Mouse (Mus musculus): ENCODE results near the gene Lnpep.

The Lnpep gene

DNA sequence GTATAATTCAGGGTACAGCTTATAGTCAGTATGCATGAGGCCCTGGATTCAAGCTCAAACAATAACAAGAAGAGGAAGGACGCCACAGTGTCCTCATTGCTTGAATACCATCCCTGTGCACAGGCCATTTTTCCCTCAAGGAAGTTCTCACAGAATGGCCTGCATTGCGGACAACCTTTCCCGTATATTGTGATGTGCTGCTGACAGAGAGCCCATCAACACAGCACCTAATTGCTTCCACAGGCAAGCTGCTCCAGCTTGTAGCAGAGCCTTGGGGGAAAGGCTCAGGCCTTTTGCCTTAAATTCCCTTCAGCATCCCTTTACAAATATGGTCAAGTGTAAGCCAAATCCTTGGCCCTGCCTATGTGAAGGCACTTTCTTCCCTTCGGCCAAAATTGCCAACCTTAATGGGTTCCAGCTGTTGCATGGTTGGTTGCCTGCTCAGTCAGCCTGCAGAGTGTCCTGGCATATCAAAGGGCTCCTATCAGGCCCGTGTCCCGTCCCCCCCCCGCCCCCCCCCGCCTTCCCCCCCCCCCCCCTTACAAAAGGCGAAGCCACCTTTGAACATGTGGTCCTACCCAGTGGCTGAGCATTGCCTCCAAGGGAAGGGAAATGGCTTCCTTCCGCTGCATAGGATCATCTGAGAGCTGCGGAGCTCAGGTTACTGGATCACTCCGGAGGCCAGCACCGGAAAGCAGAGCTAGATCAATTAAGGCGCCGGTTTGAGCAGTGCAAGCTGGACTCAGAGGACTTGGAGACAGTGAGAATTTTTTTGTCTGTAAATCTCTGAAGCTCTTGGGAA is 133.8 kb downstream of the Lnpep start:
- no peak for DNase-seq

- no peak for DNase-seq
Measured at GRCm38 (mm10) chr17:17485789-17486188, 139.1 kb downstream of the Lnpep start.
